Mouse (Mus musculus) heart, postnatal 0 days (tissue): ENCODE data around the gene Osbpl9.

Experiments used
- CTCF ChIP-seq: IDR thresholded peaks from 2 replicates; pipeline ENCODE4 v1.5.1; 2016; ENCODE audit warnings: antibody characterized with exemption, control low read depth, low read depth
- EP300 ChIP-seq: IDR thresholded peaks from 2 replicates; pipeline ENCODE4 v1.6.1; 2016; ENCODE audit warnings: antibody characterized with exemption, low read depth

DNA sequence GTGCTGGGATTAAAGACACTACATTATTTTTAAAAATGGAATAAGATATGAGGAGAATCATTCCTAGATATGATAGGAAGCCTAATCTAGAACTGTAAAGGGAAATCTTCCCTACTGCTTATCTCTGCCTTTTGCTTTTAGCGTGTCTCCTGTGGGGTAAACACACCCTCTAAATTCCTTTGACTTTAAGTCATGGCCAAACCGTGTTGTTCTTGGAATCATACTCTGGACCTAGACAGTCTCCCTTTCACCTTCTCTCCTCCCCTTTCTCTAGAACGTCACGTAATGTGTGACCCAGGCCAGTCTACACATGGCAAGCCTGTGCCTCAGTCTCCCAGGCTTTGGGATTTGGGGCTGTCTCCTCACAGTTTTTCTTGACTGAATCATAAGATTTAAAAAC lies 153.8 kb downstream of the Osbpl9 start:
- TF ChIP-seq CTCF: no peak
- no peak for TF ChIP-seq EP300
